Mouse (Mus musculus) limb, embryonic 15.5 days (tissue): Measurements from ENCODE around the gene Endod1. TPM values are rescaled to one million over a fixed set of nuclear protein-coding genes. Genes with fewer than 3 reads are reported as not detected.

Experiments used
- ATAC-seq: fragments of 200-750 bp; cut with Nextera tagmentation; 2 replicates; pipeline ENCODE4 v1.8.0; 2017; ENCODE audit warnings: low read depth, moderate TSS enrichment; ENCODE audit not compliant: insufficient number of reproducible peaks, low FRiP score, low TSS enrichment
- H3K27ac ChIP-seq: fragments of 300-500 bp; sonication (generic); 2 replicates; pipeline ENCODE4 v1.5.1; 2015; ENCODE audit warnings: moderate library complexity, mild to moderate bottlenecking, inconsistent platforms
- H3K27me3 ChIP-seq: fragments of 300-500 bp; sonication (generic); 2 replicates; pipeline ENCODE4 v1.6.1; 2015; ENCODE audit warnings: inconsistent platforms
- H3K36me3 ChIP-seq: fragments of 300-500 bp; sonication (generic); 2 replicates; pipeline ENCODE4 v1.6.1; 2015; ENCODE audit warnings: inconsistent platforms
- H3K4me1 ChIP-seq: fragments of 300-500 bp; sonication (generic); 2 replicates; pipeline ENCODE4 v1.6.1; 2015; ENCODE audit warnings: inconsistent platforms
- H3K4me2 ChIP-seq: fragments of 300-500 bp; sonication (generic); 2 replicates; pipeline ENCODE4 v1.6.1; 2015; ENCODE audit warnings: mild to moderate bottlenecking, inconsistent platforms
- H3K4me3 ChIP-seq: fragments of 300-500 bp; sonication (generic); 2 replicates; pipeline ENCODE4 v1.5.1; 2015; ENCODE audit warnings: mild to moderate bottlenecking, inconsistent platforms
- H3K9ac ChIP-seq: fragments of 300-500 bp; sonication (generic); 2 replicates; pipeline ENCODE4 v1.6.1; 2015; ENCODE audit warnings: inconsistent platforms
- H3K9me3 ChIP-seq: fragments of 300-500 bp; sonication (generic); 2 replicates; pipeline ENCODE4 v1.6.1; 2016; ENCODE audit warnings: inconsistent platforms
- WGBS: fragments of 180-500 bp; shearing (Covaris S2); methylation state at CpG from one replicate; pipeline ENCODE4 v1.1.7; 2015; 5-methylcytosine and 5-hydroxymethylcytosine counted together
- polyA plus RNA-seq: library from polyadenylated mRNA; unstranded; fragments of >200 nt; fragmentation: Nextera tagmentation; extraction: Ambion mirVana; gene quantifications from 2 replicates; pipeline ENCODE4 v1.2.1, GENCODE M21; 2015

Endod1 gene
- polyA plus RNA-seq, 1 experiment from 2014 or later, result 26.2 TPM

- WGBS, result 73% methylated on average over 3 of the region's 3 CpGs
- no peak for ATAC-seq
- H3K4me1 ChIP-seq, result no peaks in the 10 kb centered on the region
- no peak overlapping the region for H3K4me2 ChIP-seq
- no peaks in the 10 kb centered on the region for H3K27me3 ChIP-seq
- no peaks in the 10 kb centered on the region for H3K36me3 ChIP-seq
- no peak overlapping the region for H3K27ac ChIP-seq
- no peaks in the 10 kb centered on the region for H3K9me3 ChIP-seq
- H3K4me3 ChIP-seq, result no peak overlapping the region
- H3K9ac ChIP-seq, result no peak overlapping the region
Observed at GRCm38 (mm10) chr9:14391841-14392318, 10.6 kb upstream of the Endod1 start.

GRCm38 (mm10) chr9:14391286-14391685, 10.0 kb upstream of the Endod1 start:
- H3K27me3 ChIP-seq, result no peaks in the 10 kb centered on the region
- H3K4me3 ChIP-seq, result no peak overlapping the region
- H3K9ac ChIP-seq, result no peak overlapping the region
- H3K9me3 ChIP-seq, result no peaks in the 10 kb centered on the region
- H3K4me1 ChIP-seq, result no peaks in the 10 kb centered on the region
- H3K27ac ChIP-seq, result no peak overlapping the region
- 90% methylated on average over 9 of the region's 9 CpGs for WGBS
- no peak overlapping the region for H3K4me2 ChIP-seq
- no peak for ATAC-seq
- H3K36me3 ChIP-seq, result no peaks in the 10 kb centered on the region

- WGBS, result 90% methylated on average over 1 of the region's 1 CpGs
- H3K4me2 ChIP-seq, result no peak overlapping the region
- ATAC-seq, result no peak
Observed at GRCm38 (mm10) chr9:14390278-14390677, 9.0 kb upstream of the Endod1 start.

GRCm38 (mm10) chr9:14389050-14389621, 7.8 kb upstream of the Endod1 start:
- H3K4me1 ChIP-seq, result no peaks in the 10 kb centered on the region
- no peaks in the 10 kb centered on the region for H3K27me3 ChIP-seq
- no peaks in the 10 kb centered on the region for H3K9me3 ChIP-seq
- H3K36me3 ChIP-seq, result no peaks in the 10 kb centered on the region
- no peak overlapping the region for H3K4me2 ChIP-seq
- WGBS, result 76% methylated on average over 4 of the region's 4 CpGs
- no peak overlapping the region for H3K4me3 ChIP-seq
- no peak overlapping the region for H3K9ac ChIP-seq
- H3K27ac ChIP-seq, result no peak overlapping the region
- no peak for ATAC-seq

More at GRCm38 (mm10) chr9:14390278-14390677, 9.0 kb upstream of the Endod1 start:
- H3K4me1 ChIP-seq, result no peaks in the 10 kb centered on the region
- H3K9me3 ChIP-seq, result no peaks in the 10 kb centered on the region
- H3K27me3 ChIP-seq, result no peaks in the 10 kb centered on the region
- no peak overlapping the region for H3K9ac ChIP-seq
- no peaks in the 10 kb centered on the region for H3K36me3 ChIP-seq
- no peak overlapping the region for H3K4me3 ChIP-seq
- no peak overlapping the region for H3K27ac ChIP-seq

GRCm38 (mm10) chr9:14388001-14388400, 6.7 kb upstream of the Endod1 start:
- ATAC-seq, result no peak
- H3K9ac ChIP-seq, result no peak overlapping the region
- H3K36me3 ChIP-seq, result no peaks in the 10 kb centered on the region
- H3K27me3 ChIP-seq, result no peaks in the 10 kb centered on the region
- no peaks in the 10 kb centered on the region for H3K9me3 ChIP-seq
- no peak overlapping the region for H3K4me2 ChIP-seq
- H3K4me3 ChIP-seq, result no peak overlapping the region
- no peaks in the 10 kb centered on the region for H3K4me1 ChIP-seq
- no peak overlapping the region for H3K27ac ChIP-seq
- 95% methylated on average over 1 of the region's 1 CpGs for WGBS

GRCm38 (mm10) chr9:14386831-14387230, 5.5 kb upstream of the Endod1 start:
- Histone ChIP-seq H3K9me3 (no peaks in the 10 kb centered on the region), H3K27me3 (0 out of 2 replicates have a peak, but pooled peaks cover 3% of the 10 kb centered on the region), H3K4me1 (peaks cover under 1% of the 10 kb centered on the region; the same call in 1 of the 2 replicates), H3K27ac (no peak overlapping the region), H3K9ac (no peak overlapping the region), H3K4me2 (no peak overlapping the region), H3K36me3 (no peaks in the 10 kb centered on the region), H3K4me3 (no peak overlapping the region)
- 74% methylated on average over 9 of the region's 9 CpGs for WGBS
- no peak for ATAC-seq

- WGBS, result 78% methylated on average over 8 of the region's 8 CpGs
- ATAC-seq, result no peak
Observed at GRCm38 (mm10) chr9:14385665-14386064, 4.4 kb upstream of the Endod1 start.

GRCm38 (mm10) chr9:14383186-14383920, 2.0 kb upstream of the Endod1 start:
- H3K9ac ChIP-seq, result no peak overlapping the region
- peaks cover 11% of the 10 kb centered on the region for H3K4me1 ChIP-seq
- H3K27ac ChIP-seq, result no peak overlapping the region
- no peak overlapping the region for H3K4me3 ChIP-seq
- 0 out of 2 replicates have a peak, but pooled peaks cover 3% of the 10 kb centered on the region for H3K27me3 ChIP-seq
- no peaks in the 10 kb centered on the region for H3K36me3 ChIP-seq
- no peak overlapping the region for H3K4me2 ChIP-seq
- ATAC-seq, result no peak
- H3K9me3 ChIP-seq, result no peaks in the 10 kb centered on the region
- WGBS, result 80% methylated on average over 4 of the region's 4 CpGs

More at GRCm38 (mm10) chr9:14385665-14386064, 4.4 kb upstream of the Endod1 start:
- Histone ChIP-seq H3K36me3 (no peaks in the 10 kb centered on the region), H3K9me3 (no peaks in the 10 kb centered on the region), H3K27me3 (0 out of 2 replicates have a peak, but pooled peaks cover 3% of the 10 kb centered on the region), H3K4me2 (no peak overlapping the region), H3K4me3 (no peak overlapping the region), H3K4me1 (peaks cover 5% of the 10 kb centered on the region), H3K27ac (no peak overlapping the region), H3K9ac (no peak overlapping the region)

- ATAC-seq, result no peak
- no peak overlapping the region for H3K9ac ChIP-seq
- H3K27ac ChIP-seq, result no peak overlapping the region
- H3K27me3 ChIP-seq, result 0 out of 2 replicates have a peak, but pooled peaks cover 3% of the 10 kb centered on the region
- H3K4me3 ChIP-seq, result no peak overlapping the region
- H3K36me3 ChIP-seq, result no peaks in the 10 kb centered on the region
- WGBS, result 75% methylated on average over 5 of the region's 5 CpGs
- no peaks in the 10 kb centered on the region for H3K9me3 ChIP-seq
- H3K4me1 ChIP-seq, result peaks cover 11% of the 10 kb centered on the region
- H3K4me2 ChIP-seq, result no peak overlapping the region
Observed at GRCm38 (mm10) chr9:14382256-14382791, 1.0 kb upstream of the Endod1 start.

GRCm38 (mm10) chr9:14380386-14381285, 671 bp downstream of the Endod1 start:
- Histone ChIP-seq H3K27me3 (0 out of 2 replicates have a peak, but pooled peaks cover 3% of the 10 kb centered on the region), H3K36me3 (no peaks in the 10 kb centered on the region), H3K9me3 (no peaks in the 10 kb centered on the region), H3K4me3 (peak overlapping the region; percentile 71), H3K27ac (peak overlapping the region; percentile 79), H3K4me1 (peaks cover 11% of the 10 kb centered on the region), H3K9ac (peak overlapping the region; percentile 67), H3K4me2 (peak overlapping the region; percentile 88)
- under 1% methylated on average over 70 of the region's 76 CpGs for WGBS
- ATAC-seq, result peak; percentile 89

GRCm38 (mm10) chr9:14379769-14380385, 1.4 kb downstream of the Endod1 start:
- Histone ChIP-seq H3K9ac (no peak overlapping the region), H3K4me1 (peaks cover 11% of the 10 kb centered on the region), H3K27ac (no peak overlapping the region), H3K27me3 (0 out of 2 replicates have a peak, but pooled peaks cover 3% of the 10 kb centered on the region), H3K36me3 (no peaks in the 10 kb centered on the region), H3K4me2 (peak overlapping the region; percentile 88), H3K9me3 (no peaks in the 10 kb centered on the region), H3K4me3 (peak overlapping the region; percentile 71)
- ATAC-seq, result no peak
- 26% methylated on average over 8 of the region's 8 CpGs for WGBS
